Mouse (Mus musculus): ENCODE results near the gene Kif1b. TPM values are rescaled to one million over a fixed set of nuclear protein-coding genes. Genes with fewer than 3 reads are reported as not detected.
A peak's percentile ranks its signal among the peaks of the same experiment; 100 is the strongest.

Gene Kif1b
- total and polyA plus RNA-seq, 3 experiments = 41.6 to 186 (median 154) TPM

DNA sequence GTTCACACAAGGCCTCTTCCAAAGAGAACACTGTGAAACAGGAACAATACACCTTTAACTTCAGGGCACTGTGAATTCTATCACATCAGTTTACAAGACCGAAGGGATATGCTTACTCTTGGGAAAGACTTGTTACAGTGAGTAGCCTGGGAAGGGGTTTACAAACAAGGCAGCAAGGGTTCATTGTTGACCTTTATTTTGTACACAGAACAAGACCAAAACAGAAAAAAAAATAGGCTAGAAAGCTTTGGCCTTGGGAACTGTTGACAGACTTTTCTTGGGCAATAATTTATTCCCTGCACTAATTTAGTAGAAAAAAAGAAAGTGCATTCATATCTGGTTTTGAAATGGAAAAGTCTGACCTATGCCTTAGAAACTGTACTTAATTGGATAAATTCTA, 3.0 kb downstream of the Kif1b start:
- WGBS = 29% methylated on average over 1 of the region's 1 CpGs
- intact Hi-C loops (cut with DNase I) = loop anchor here (10.0 kb wide), 1 partner anchor 50 kb away; no protein-coding TSS in a partner anchor
- Histone ChIP-seq H3K4me1 (ENCODE audit: control insufficient read depth, insufficient read depth, low read length) (peaks cover 18% of the 10 kb centered on the region), H3K4me3 (no peak overlapping the region), H3K9ac (ENCODE audit: low read depth, low read length) (no peak overlapping the region), H3K27me3 (ENCODE audit: control insufficient read depth, insufficient read depth, low read length) (no peaks in the 10 kb centered on the region), H3K36me3 (ENCODE audit: control insufficient read depth, insufficient read depth, low read length) (peaks cover 11% of the 10 kb centered on the region), H3K27ac (peak overlapping the region; percentile 10; the same call in 1 of the 2 replicates), H3K79me2 (replicated peaks; ENCODE audit: control insufficient read depth, insufficient read depth, low read length) (peaks cover 6% of the 10 kb centered on the region)
- no peak for DNase-seq
- TF ChIP-seq EP300 (IDR thresholded peaks at IDR 0.05; ENCODE audit: insufficient read depth, low read depth, low read length) = no peak
- no peak for TF ChIP-seq POLR2A (IDR thresholded peaks at IDR 0.05; ENCODE audit: insufficient read depth, low read depth, low read length)
- no peak for TF ChIP-seq CTCF (IDR thresholded peaks at IDR 0.05)

GRCm38 (mm10) chr4:149303502-149303901, 4.0 kb downstream of the Kif1b start:
- WGBS = 39% methylated on average over 5 of the region's 5 CpGs
- Histone ChIP-seq H3K27ac (no peak overlapping the region; the same call in 1 of the 2 replicates), H3K9ac (ENCODE audit: low read depth, low read length) (no peak overlapping the region), H3K4me3 (0 out of 2 replicates have a peak overlapping the region, but pooled peaks have one; percentile 7), H3K36me3 (ENCODE audit: control insufficient read depth, insufficient read depth, low read length) (peaks cover 11% of the 10 kb centered on the region), H3K27me3 (ENCODE audit: control insufficient read depth, insufficient read depth, low read length) (no peaks in the 10 kb centered on the region), H3K79me2 (replicated peaks; ENCODE audit: control insufficient read depth, insufficient read depth, low read length) (peaks cover 6% of the 10 kb centered on the region), H3K4me1 (ENCODE audit: control insufficient read depth, insufficient read depth, low read length) (peaks cover 18% of the 10 kb centered on the region)
- intact Hi-C loops (cut with DNase I) = loop anchor here (1.0 to 10.0 kb wide), 2 partner anchors 9 to 49 kb away; no protein-coding TSS in a partner anchor
- TF ChIP-seq EP300 (IDR thresholded peaks at IDR 0.05; ENCODE audit: insufficient read depth, low read depth, low read length) (no peak), CTCF (IDR thresholded peaks at IDR 0.05) (no peak), POLR2A (IDR thresholded peaks at IDR 0.05; ENCODE audit: insufficient read depth, low read depth, low read length) (no peak)
- DNase-seq = no peak

DNA sequence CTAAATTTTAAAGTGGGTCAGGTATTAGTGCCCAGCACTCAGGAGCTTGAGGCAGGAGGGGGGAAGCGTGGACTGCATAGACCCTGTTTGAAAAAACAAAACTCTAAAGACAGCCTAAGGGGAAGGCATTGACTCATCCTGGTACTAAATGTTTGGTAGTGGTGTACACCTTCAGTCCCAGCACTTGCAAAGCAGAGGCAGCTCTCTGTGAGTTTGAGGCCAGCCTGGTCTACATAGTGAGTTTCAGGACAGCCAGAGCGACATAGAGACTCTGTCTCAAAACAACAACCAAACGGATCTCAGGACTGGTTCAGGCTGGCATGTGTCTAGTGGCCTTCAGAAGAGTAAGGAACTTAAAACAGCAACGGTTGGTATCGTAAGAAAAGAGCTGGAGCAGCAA, 4.7 kb downstream of the Kif1b start:
- peaks cover 11% of the 10 kb centered on the region for H3K36me3 ChIP-seq (ENCODE audit: control insufficient read depth, insufficient read depth, low read length)
- peaks cover 18% of the 10 kb centered on the region for H3K4me1 ChIP-seq (ENCODE audit: control insufficient read depth, insufficient read depth, low read length)
- no peak overlapping the region for H3K9ac ChIP-seq (ENCODE audit: low read depth, low read length)
- WGBS = 51% methylated on average over 5 of the region's 5 CpGs
- intact Hi-C loops (cut with DNase I) = loop anchor here (1.0 to 10.0 kb wide), 2 partner anchors 8 to 48 kb away; no protein-coding TSS in a partner anchor
- peaks cover 6% of the 10 kb centered on the region for H3K79me2 ChIP-seq (replicated peaks; ENCODE audit: control insufficient read depth, insufficient read depth, low read length)
- H3K27ac ChIP-seq = peak overlapping the region; percentile 10; the same call in 1 of the 2 replicates
- TF ChIP-seq POLR2A (IDR thresholded peaks at IDR 0.05; ENCODE audit: insufficient read depth, low read depth, low read length) = no peak
- TF ChIP-seq EP300 (IDR thresholded peaks at IDR 0.05; ENCODE audit: insufficient read depth, low read depth, low read length) = no peak
- no peak for TF ChIP-seq CTCF (IDR thresholded peaks at IDR 0.05)
- H3K27me3 ChIP-seq (ENCODE audit: control insufficient read depth, insufficient read depth, low read length) = no peaks in the 10 kb centered on the region
- no peak overlapping the region for H3K4me3 ChIP-seq
- DNase-seq = no peak

DNA sequence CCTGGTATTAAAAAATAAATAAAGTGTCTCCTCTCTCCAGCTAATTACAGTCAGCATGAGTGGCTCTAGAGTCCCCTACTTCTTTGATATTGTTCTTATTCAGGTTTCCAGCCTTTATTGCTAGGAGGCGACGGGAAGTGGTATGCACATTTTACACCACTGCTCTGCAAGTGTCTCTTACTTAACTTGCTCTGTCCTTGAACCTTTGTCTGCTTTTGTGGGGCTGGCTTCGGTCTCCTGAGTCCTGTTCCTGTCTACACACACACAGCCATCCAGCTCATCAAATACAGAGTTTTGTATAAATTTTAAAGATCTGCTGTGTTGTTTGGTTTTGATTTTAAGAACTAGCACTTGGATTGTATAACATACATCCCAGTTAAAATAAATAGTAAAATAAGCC, 5.4 kb downstream of the Kif1b start:
- H3K4me3 ChIP-seq = no peak overlapping the region
- H3K4me1 ChIP-seq (ENCODE audit: control insufficient read depth, insufficient read depth, low read length) = peaks cover 18% of the 10 kb centered on the region
- H3K36me3 ChIP-seq (ENCODE audit: control insufficient read depth, insufficient read depth, low read length) = peaks cover 13% of the 10 kb centered on the region
- TF ChIP-seq POLR2A (IDR thresholded peaks at IDR 0.05; ENCODE audit: insufficient read depth, low read depth, low read length) (no peak), CTCF (IDR thresholded peaks at IDR 0.05) (no peak), EP300 (IDR thresholded peaks at IDR 0.05; ENCODE audit: insufficient read depth, low read depth, low read length) (no peak)
- no peak for DNase-seq
- no peak overlapping the region; the same call in 1 of the 2 replicates for H3K27ac ChIP-seq
- H3K79me2 ChIP-seq (replicated peaks; ENCODE audit: control insufficient read depth, insufficient read depth, low read length) = peaks cover 6% of the 10 kb centered on the region
- intact Hi-C loops (cut with DNase I) = loop anchor here (10.0 kb wide), 1 partner anchor 47 kb away; no protein-coding TSS in a partner anchor
- WGBS = 26% methylated on average over 3 of the region's 3 CpGs
- no peaks in the 10 kb centered on the region for H3K27me3 ChIP-seq (ENCODE audit: control insufficient read depth, insufficient read depth, low read length)
- H3K9ac ChIP-seq (ENCODE audit: low read depth, low read length) = no peak overlapping the region

GRCm38 (mm10) chr4:149296501-149296900, 11.0 kb downstream of the Kif1b start:
- Histone ChIP-seq H3K27me3 (ENCODE audit: control insufficient read depth, insufficient read depth, low read length) (no peaks in the 10 kb centered on the region), H3K4me3 (no peak overlapping the region), H3K9ac (ENCODE audit: low read depth, low read length) (no peak overlapping the region), H3K36me3 (ENCODE audit: control insufficient read depth, insufficient read depth, low read length) (peaks cover 19% of the 10 kb centered on the region), H3K79me2 (replicated peaks; ENCODE audit: control insufficient read depth, insufficient read depth, low read length) (peaks cover 3% of the 10 kb centered on the region), H3K27ac (no peak overlapping the region), H3K4me1 (ENCODE audit: control insufficient read depth, insufficient read depth, low read length) (peaks cover 12% of the 10 kb centered on the region)
- no peak for DNase-seq
- intact Hi-C loops (cut with DNase I) = no loop called here
- 81% methylated on average over 2 of the region's 2 CpGs for WGBS
- TF ChIP-seq EP300 (IDR thresholded peaks at IDR 0.05; ENCODE audit: insufficient read depth, low read depth, low read length) (no peak), POLR2A (IDR thresholded peaks at IDR 0.05; ENCODE audit: insufficient read depth, low read depth, low read length) (no peak), CTCF (IDR thresholded peaks at IDR 0.05) (no peak)

DNA sequence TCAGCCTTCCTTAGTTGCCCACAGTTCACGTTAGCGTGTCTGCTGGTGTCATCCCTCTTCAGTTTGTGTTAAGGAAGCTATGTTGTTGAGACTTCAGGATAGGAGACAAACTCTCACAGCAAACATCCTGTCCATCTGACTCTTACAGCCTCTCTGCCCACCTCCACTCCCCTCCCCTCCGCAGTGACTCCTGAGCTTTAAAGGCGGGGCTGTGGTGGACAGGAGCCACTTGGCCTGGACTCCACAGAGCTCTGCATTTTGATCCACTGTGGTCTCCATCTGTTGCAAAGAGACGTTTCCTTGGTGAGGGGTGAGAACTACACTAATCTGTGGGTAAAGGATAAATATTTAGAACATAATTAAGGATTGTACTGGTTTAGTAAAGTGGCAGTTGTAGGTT, 14.5 kb downstream of the Kif1b start:
- no peak overlapping the region for H3K4me3 ChIP-seq
- TF ChIP-seq EP300 (IDR thresholded peaks at IDR 0.05; ENCODE audit: insufficient read depth, low read depth, low read length) (no peak), CTCF (IDR thresholded peaks at IDR 0.05) (no peak), POLR2A (IDR thresholded peaks at IDR 0.05; ENCODE audit: insufficient read depth, low read depth, low read length) (no peak)
- no peak overlapping the region for H3K9ac ChIP-seq (ENCODE audit: low read depth, low read length)
- intact Hi-C loops (cut with DNase I) = no loop called here
- peaks cover 23% of the 10 kb centered on the region for H3K36me3 ChIP-seq (ENCODE audit: control insufficient read depth, insufficient read depth, low read length)
- no peak for DNase-seq
- H3K27ac ChIP-seq = no peak overlapping the region
- H3K79me2 ChIP-seq (replicated peaks; ENCODE audit: control insufficient read depth, insufficient read depth, low read length) = no peaks in the 10 kb centered on the region
- 30% methylated on average over 5 of the region's 5 CpGs for WGBS
- H3K27me3 ChIP-seq (ENCODE audit: control insufficient read depth, insufficient read depth, low read length) = no peaks in the 10 kb centered on the region
- H3K4me1 ChIP-seq (ENCODE audit: control insufficient read depth, insufficient read depth, low read length) = peaks cover 14% of the 10 kb centered on the region
